Mouse (Mus musculus): ENCODE results near the gene Ptprm.

GRCm38 (mm10) chr17:67171353-67171752 is 182.9 kb downstream of the Ptprm start:
- TF ChIP-seq CTCF (IDR thresholded peaks at IDR 0.05; ENCODE audit: low read depth) (no peak), EP300 (IDR thresholded peaks at IDR 0.05; ENCODE audit: low read depth) (no peak)
